In genomic region chr2:51972641-51973409, GRCm38 (mm10) we compare ENCODE assay signal across 8 mouse cellular contexts. TPM values are rescaled to one million over a fixed set of nuclear protein-coding genes. Genes with fewer than 3 reads are reported as not detected.
DNase-seq lines count a peak whose midpoint lies in the region; ATAC-seq and TF ChIP-seq lines count a peak whose summit lies in the region.

No protein-coding gene starts in this region.

- no peaks in the 10 kb centered on the region for H3K4me1 ChIP-seq in intestine, embryonic 15.5 days (replicated peaks)
- H3K4me1 ChIP-seq in limb, embryonic 11.5 days (ENCODE audit: control insufficient read depth, insufficient read depth, low read length), result no peaks in the 10 kb centered on the region
- H3K4me1 ChIP-seq in midbrain, embryonic 11.5 days (ENCODE audit: control insufficient read depth, insufficient read depth, low read length), result no peaks in the 10 kb centered on the region
- peaks cover 3% of the 10 kb centered on the region for H3K4me1 ChIP-seq in spleen, adult 2 months (ENCODE audit: control insufficient read depth, insufficient read depth, insufficient read length)

- H3K4me2 ChIP-seq in intestine, embryonic 15.5 days (replicated peaks), result peak overlapping the region; percentile 72
- peak overlapping the region; percentile 60 for H3K4me2 ChIP-seq in limb, embryonic 11.5 days (ENCODE audit: low read depth, severe bottlenecking)
- H3K4me2 ChIP-seq in midbrain, embryonic 11.5 days, result peak overlapping the region; percentile 50

- WGBS in intestine, embryonic 15.5 days, result 2% methylated on average over 40 of the region's 40 CpGs
- 3% methylated on average over 40 of the region's 40 CpGs for WGBS in limb, embryonic 11.5 days
- 2% methylated on average over 40 of the region's 40 CpGs for WGBS in midbrain, embryonic 11.5 days
- 4% methylated on average over 40 of the region's 40 CpGs for WGBS in spleen, adult 2 months

- peak overlapping the region; percentile 62 for H3K4me3 ChIP-seq in intestine, embryonic 15.5 days (replicated peaks)
- H3K4me3 ChIP-seq in limb, embryonic 11.5 days (ENCODE audit: low read depth, low read length), result peak overlapping the region; percentile 55
- H3K4me3 ChIP-seq in midbrain, embryonic 11.5 days (ENCODE audit: low read depth, low read length), result peak overlapping the region; percentile 41
- peak overlapping the region; percentile 79 for H3K4me3 ChIP-seq in spleen, adult 2 months (ENCODE audit: extremely low read depth, insufficient read depth, insufficient read length)

- DNase-seq in urinary bladder, adult 18-20 months (ENCODE audit: low spot score in 2 of 2), result peak; percentile 15 to 42
- no peak for DNase-seq in urinary bladder, postnatal 10 days (ENCODE audit: low spot score)
- peak; percentile 42 to 61 for DNase-seq in gastrocnemius, postnatal 4 days (ENCODE audit: low spot score in 2 of 2)
- DNase-seq in limb, embryonic 11.5 days (ENCODE audit: low spot score), result peak; percentile 75
- peak; percentile 94 for DNase-seq in midbrain, embryonic 11.5 days (ENCODE audit: low spot score, missing footprints)
- peak; percentile 52 to 72 for DNase-seq in spleen, adult 2 months (ENCODE audit: low read depth in 1 of 2, low spot score in 2 of 2)

- H3K9ac ChIP-seq in intestine, embryonic 15.5 days, result peak overlapping the region; percentile 58
- H3K9ac ChIP-seq in limb, embryonic 11.5 days (ENCODE audit: low read length), result peak overlapping the region; percentile 63
- H3K9ac ChIP-seq in midbrain, embryonic 11.5 days (ENCODE audit: low read length), result peak overlapping the region; percentile 59

- peak; percentile 92 for ATAC-seq in common myeloid progenitor, adult 5-6 weeks (replicated peaks; ENCODE audit: low read depth, poor library complexity, severe bottlenecking)
- peak; percentile 94 for ATAC-seq in intestine, embryonic 15.5 days
- ATAC-seq in limb, embryonic 11.5 days (ENCODE audit: insufficient number of reproducible peaks, low FRiP score, low TSS enrichment, low read depth), result peak; percentile 75; the same call in 1 of the 2 replicates
- peak; percentile 81 for ATAC-seq in midbrain, embryonic 11.5 days (ENCODE audit: low FRiP score)

- no peak for TF ChIP-seq CTCF in spleen, adult 2 months (IDR thresholded peaks at IDR 0.05; ENCODE audit: extremely low read depth, insufficient read depth, insufficient read length, insufficient replicate concordance)

- TF ChIP-seq POLR2A in spleen, adult 2 months (IDR thresholded peaks at IDR 0.05; ENCODE audit: low read depth, low read length), result peak; percentile 20; the same call in 1 of the 2 replicates

- H3K27ac ChIP-seq in intestine, embryonic 15.5 days, result peak overlapping the region; percentile 85
- H3K27ac ChIP-seq in limb, embryonic 11.5 days (replicated peaks; ENCODE audit: low read depth, low read length), result no peak overlapping the region; the same call in 1 of the 2 replicates
- H3K27ac ChIP-seq in midbrain, embryonic 11.5 days (ENCODE audit: low read depth, low read length), result no peak overlapping the region
- H3K27ac ChIP-seq in spleen, adult 2 months (ENCODE audit: insufficient read depth, low read length), result peak overlapping the region; percentile 98

- no peaks in the 10 kb centered on the region for H3K36me3 ChIP-seq in intestine, embryonic 15.5 days
- H3K36me3 ChIP-seq in limb, embryonic 11.5 days (ENCODE audit: control insufficient read depth, insufficient read depth, low read length), result no peaks in the 10 kb centered on the region
- H3K36me3 ChIP-seq in midbrain, embryonic 11.5 days (ENCODE audit: control insufficient read depth, insufficient read depth, low read length), result no peaks in the 10 kb centered on the region
- H3K36me3 ChIP-seq in spleen, adult 2 months (ENCODE audit: control insufficient read depth, insufficient read depth, low read length), result peaks cover 1% of the 10 kb centered on the region; the same call in 1 of the 2 replicates

- H3K9me3 ChIP-seq in intestine, embryonic 15.5 days, result no peaks in the 10 kb centered on the region
- H3K9me3 ChIP-seq in limb, embryonic 11.5 days (ENCODE audit: control insufficient read depth, low read length), result no peaks in the 10 kb centered on the region
- no peaks in the 10 kb centered on the region for H3K9me3 ChIP-seq in midbrain, embryonic 11.5 days (ENCODE audit: control insufficient read depth, low read length)

- no peaks in the 10 kb centered on the region for H3K27me3 ChIP-seq in intestine, embryonic 15.5 days (replicated peaks)
- H3K27me3 ChIP-seq in limb, embryonic 11.5 days (ENCODE audit: control insufficient read depth, insufficient read depth, low read length), result no peaks in the 10 kb centered on the region
- H3K27me3 ChIP-seq in midbrain, embryonic 11.5 days (ENCODE audit: control insufficient read depth, insufficient read depth, low read length), result no peaks in the 10 kb centered on the region
- no peaks in the 10 kb centered on the region for H3K27me3 ChIP-seq in spleen, adult 2 months (ENCODE audit: control insufficient read depth, insufficient read depth, low read length)

RNA-seq across cellular contexts. Expression of gene Nmi, which starts 0.5 kb away (rescaled TPM):
- total RNA-seq in common myeloid progenitor, adult 5-6 weeks (2017), result 63.2 and 77.3 TPM in 2 replicates
- total RNA-seq in gastrocnemius, postnatal 4 days (2021), result 1 to 10 TPM; 6.4 to 7.5 TPM
- polyA plus RNA-seq in intestine, embryonic 15.5 days (2015; fragmentation: Nextera tagmentation; extraction: Ambion mirVana), result 16.9 and 21.6 TPM in 2 replicates
- 8.3 and 8.9 TPM in 2 replicates for polyA plus RNA-seq in limb, embryonic 11.5 days (2014; fragmentation: Nextera tagmentation; extraction: Ambion mirVana)
- 5.4 and 6.6 TPM in 2 replicates for polyA plus RNA-seq in midbrain, embryonic 11.5 days (2014; fragmentation: Nextera tagmentation; extraction: Ambion mirVana)
- 2.7 and 3.7 TPM in 2 replicates for polyA plus RNA-seq in spleen, adult 2 months (2012; rRNA removed)

RNA-seq across cellular contexts. Expression of gene Rbm43, which starts 37.9 kb away (rescaled TPM):
- total RNA-seq in common myeloid progenitor, adult 5-6 weeks (2017), result 45.1 and 45.4 TPM in 2 replicates
- total RNA-seq in gastrocnemius, postnatal 4 days (2021), result 1 to 10 TPM; 5.6 to 6.6 TPM
- polyA plus RNA-seq in intestine, embryonic 15.5 days (2015; fragmentation: Nextera tagmentation; extraction: Ambion mirVana), result 10.8 TPM in 2 replicates
- polyA plus RNA-seq in limb, embryonic 11.5 days (2014; fragmentation: Nextera tagmentation; extraction: Ambion mirVana), result 9.1 and 11.6 TPM in 2 replicates
- polyA plus RNA-seq in midbrain, embryonic 11.5 days (2014; fragmentation: Nextera tagmentation; extraction: Ambion mirVana), result 5.7 and 6.4 TPM in 2 replicates
- 11.3 and 16.7 TPM in 2 replicates for polyA plus RNA-seq in spleen, adult 2 months (2012; rRNA removed)

Comparison
In these comparisons a context has a peak if more than half of its experiments do, and no peak if none do; other contexts are left out.
1. H3K27ac ChIP-seq: peak in intestine, embryonic 15.5 days (single experiment) and spleen, adult 2 months (single experiment); none in limb, embryonic 11.5 days (single experiment) and midbrain, embryonic 11.5 days (single experiment).
2. Peak in every context shown above with its lines, with median percentiles within 50 percentile points of each other: ATAC-seq, H3K4me2 ChIP-seq, H3K4me3 ChIP-seq and H3K9ac ChIP-seq.